Mouse (Mus musculus): ENCODE data around the gene Fezf2. TPM values are rescaled to one million over a fixed set of nuclear protein-coding genes. Genes with fewer than 3 reads are reported as not detected.

Gene Fezf2
- polyA plus RNA-seq, 1 experiment from 2014 or later = not detected

GRCm38 (mm10) chr14:12349334-12350090, 1.5 kb upstream of the Fezf2 start:
- H3K4me3 ChIP-seq = no peak overlapping the region
- H3K27ac ChIP-seq = no peak overlapping the region
- H3K36me3 ChIP-seq = no peaks in the 10 kb centered on the region
- H3K4me1 ChIP-seq = no peaks in the 10 kb centered on the region
- H3K9ac ChIP-seq = no peak overlapping the region
- no peaks in the 10 kb centered on the region for H3K9me3 ChIP-seq (replicated peaks)
- H3K4me2 ChIP-seq = no peak overlapping the region
- peaks cover 96% of the 10 kb centered on the region for H3K27me3 ChIP-seq (replicated peaks)
- no peak for ATAC-seq
- 9% methylated on average over 15 of the region's 15 CpGs for WGBS (ENCODE audit: insufficient replicate concordance)

- H3K27ac ChIP-seq = no peak overlapping the region
- no peaks in the 10 kb centered on the region for H3K9me3 ChIP-seq (replicated peaks)
- 4% methylated on average over 26 of the region's 26 CpGs for WGBS (ENCODE audit: insufficient replicate concordance)
- no peak for ATAC-seq
- no peak overlapping the region for H3K9ac ChIP-seq
- no peak overlapping the region for H3K4me3 ChIP-seq
- peak overlapping the region; percentile 27; the same call in 1 of the 2 replicates for H3K4me2 ChIP-seq
- peaks cover 100% of the 10 kb centered on the region for H3K27me3 ChIP-seq (replicated peaks)
- no peaks in the 10 kb centered on the region for H3K4me1 ChIP-seq
- no peaks in the 10 kb centered on the region for H3K36me3 ChIP-seq
Observed at GRCm38 (mm10) chr14:12346865-12347600, 956 bp downstream of the Fezf2 start.

GRCm38 (mm10) chr14:12346011-12346864, 1.8 kb downstream of the Fezf2 start:
- Histone ChIP-seq H3K27ac (no peak overlapping the region), H3K4me1 (no peaks in the 10 kb centered on the region), H3K9me3 (replicated peaks) (no peaks in the 10 kb centered on the region), H3K36me3 (no peaks in the 10 kb centered on the region), H3K9ac (no peak overlapping the region), H3K27me3 (replicated peaks) (peaks cover 100% of the 10 kb centered on the region), H3K4me3 (no peak overlapping the region), H3K4me2 (peak overlapping the region; percentile 27; the same call in 1 of the 2 replicates)
- WGBS (ENCODE audit: insufficient replicate concordance) = 1% methylated on average over 50 of the region's 50 CpGs
- no peak for ATAC-seq

GRCm38 (mm10) chr14:12345241-12345921, 2.6 kb downstream of the Fezf2 start:
- no peak overlapping the region for H3K27ac ChIP-seq
- no peaks in the 10 kb centered on the region for H3K9me3 ChIP-seq (replicated peaks)
- H3K4me3 ChIP-seq = no peak overlapping the region
- H3K36me3 ChIP-seq = no peaks in the 10 kb centered on the region
- ATAC-seq = no peak
- no peak overlapping the region for H3K4me2 ChIP-seq
- WGBS (ENCODE audit: insufficient replicate concordance) = 3% methylated on average over 40 of the region's 40 CpGs
- peaks cover 100% of the 10 kb centered on the region for H3K27me3 ChIP-seq (replicated peaks)
- no peaks in the 10 kb centered on the region for H3K4me1 ChIP-seq
- no peak overlapping the region for H3K9ac ChIP-seq

GRCm38 (mm10) chr14:12344746-12345240, 3.2 kb downstream of the Fezf2 start:
- Histone ChIP-seq H3K27ac (no peak overlapping the region), H3K27me3 (replicated peaks) (peaks cover 100% of the 10 kb centered on the region), H3K4me2 (no peak overlapping the region), H3K9me3 (replicated peaks) (no peaks in the 10 kb centered on the region), H3K9ac (no peak overlapping the region), H3K4me3 (no peak overlapping the region), H3K36me3 (no peaks in the 10 kb centered on the region), H3K4me1 (no peaks in the 10 kb centered on the region)
- WGBS (ENCODE audit: insufficient replicate concordance) = under 1% methylated on average over 39 of the region's 39 CpGs
- ATAC-seq = no peak

- Histone ChIP-seq H3K27ac (no peak overlapping the region), H3K9ac (no peak overlapping the region), H3K4me1 (no peaks in the 10 kb centered on the region), H3K36me3 (no peaks in the 10 kb centered on the region), H3K27me3 (replicated peaks) (peaks cover 100% of the 10 kb centered on the region), H3K9me3 (replicated peaks) (no peaks in the 10 kb centered on the region), H3K4me2 (no peak overlapping the region), H3K4me3 (no peak overlapping the region)
- ATAC-seq = no peak
- WGBS (ENCODE audit: insufficient replicate concordance) = 5% methylated on average over 24 of the region's 24 CpGs
Observed at GRCm38 (mm10) chr14:12344061-12344745, 3.8 kb downstream of the Fezf2 start.

GRCm38 (mm10) chr14:12343451-12343941, 4.5 kb downstream of the Fezf2 start:
- Histone ChIP-seq H3K27ac (no peak overlapping the region), H3K4me2 (no peak overlapping the region), H3K36me3 (no peaks in the 10 kb centered on the region), H3K27me3 (replicated peaks) (peaks cover 99% of the 10 kb centered on the region), H3K9ac (no peak overlapping the region), H3K4me3 (no peak overlapping the region), H3K4me1 (no peaks in the 10 kb centered on the region), H3K9me3 (replicated peaks) (no peaks in the 10 kb centered on the region)
- WGBS (ENCODE audit: insufficient replicate concordance) = 5% methylated on average over 20 of the region's 20 CpGs
- ATAC-seq = no peak

DNA sequence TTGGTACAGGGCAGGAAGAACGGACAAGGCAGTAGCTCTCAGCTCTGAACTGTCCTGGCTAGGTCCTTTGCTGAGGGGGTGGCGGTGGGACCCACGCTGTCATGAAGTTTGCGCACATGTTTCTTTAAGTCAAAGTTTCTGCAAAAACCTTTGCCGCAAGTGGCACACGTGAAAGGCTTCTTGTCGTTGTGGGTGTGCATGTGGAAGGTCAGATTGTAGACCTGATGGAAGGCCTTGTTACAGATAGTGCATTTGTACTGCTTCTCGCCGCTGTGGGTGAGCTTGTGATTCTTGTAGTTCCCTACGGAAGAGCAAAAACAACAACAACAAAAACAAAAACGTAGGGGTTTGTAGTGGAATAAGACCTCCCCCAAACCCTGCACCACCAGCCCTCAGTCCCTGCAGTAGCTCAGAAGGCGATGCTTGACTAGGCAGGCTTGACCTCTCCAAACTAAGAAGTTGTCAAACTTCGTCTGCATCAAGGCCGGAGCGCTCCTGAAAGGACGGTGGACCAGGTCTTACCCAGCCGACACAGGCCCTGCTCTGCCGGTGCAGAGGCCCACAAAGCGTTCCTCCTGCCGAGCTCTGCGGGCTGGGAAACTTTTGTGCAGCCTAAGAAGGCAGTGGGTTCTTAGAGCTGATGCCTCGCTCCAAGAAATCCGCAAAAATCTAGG, 5.4 kb downstream of the Fezf2 start:
- Histone ChIP-seq H3K4me1 (no peaks in the 10 kb centered on the region), H3K36me3 (no peaks in the 10 kb centered on the region), H3K9me3 (replicated peaks) (no peaks in the 10 kb centered on the region), H3K4me3 (no peak overlapping the region), H3K9ac (no peak overlapping the region), H3K4me2 (no peak overlapping the region), H3K27me3 (replicated peaks) (peaks cover 99% of the 10 kb centered on the region), H3K27ac (no peak overlapping the region)
- 3% methylated on average over 23 of the region's 23 CpGs for WGBS (ENCODE audit: insufficient replicate concordance)
- no peak for ATAC-seq

DNA sequence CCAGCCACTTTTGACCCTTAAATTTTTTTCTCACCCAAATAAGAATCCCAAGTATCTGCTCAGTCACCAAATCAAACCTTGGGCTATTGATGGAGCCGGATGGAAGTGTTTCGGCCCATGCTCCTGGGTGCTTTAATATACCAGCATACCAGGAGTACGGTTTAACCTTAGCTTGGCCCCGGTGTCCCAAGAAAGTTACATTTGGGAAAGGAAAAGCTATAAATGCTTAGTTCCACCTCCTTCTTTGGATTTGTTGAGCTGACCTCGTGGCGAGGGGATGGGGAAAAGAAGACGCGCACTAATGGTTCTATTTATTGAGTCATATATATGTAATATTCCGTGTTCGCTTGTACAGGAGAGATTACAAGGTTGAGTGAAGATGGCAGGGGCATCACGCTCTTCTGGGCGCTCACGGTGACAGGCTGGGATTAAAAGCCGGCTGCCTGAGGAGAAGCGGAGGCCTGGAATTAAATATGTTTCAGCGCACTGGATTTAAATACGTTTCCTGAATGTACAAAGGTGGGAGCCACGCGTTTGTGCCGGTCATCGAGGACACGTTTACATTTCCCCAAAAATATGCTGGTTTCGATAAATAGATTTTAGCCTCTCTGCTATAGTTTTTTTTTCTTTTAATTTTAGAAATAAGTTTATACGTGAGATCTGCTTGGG, 6.1 kb downstream of the Fezf2 start:
- H3K9me3 ChIP-seq (replicated peaks) = no peaks in the 10 kb centered on the region
- H3K4me2 ChIP-seq = no peak overlapping the region
- no peak overlapping the region for H3K4me3 ChIP-seq
- H3K9ac ChIP-seq = no peak overlapping the region
- WGBS (ENCODE audit: insufficient replicate concordance) = 5% methylated on average over 24 of the region's 24 CpGs
- no peaks in the 10 kb centered on the region for H3K36me3 ChIP-seq
- H3K4me1 ChIP-seq = no peaks in the 10 kb centered on the region
- H3K27ac ChIP-seq = no peak overlapping the region
- peaks cover 99% of the 10 kb centered on the region for H3K27me3 ChIP-seq (replicated peaks)
- ATAC-seq = no peak

- ATAC-seq = no peak
- Histone ChIP-seq H3K4me3 (no peak overlapping the region), H3K27ac (no peak overlapping the region), H3K9ac (no peak overlapping the region), H3K27me3 (replicated peaks) (peaks cover 99% of the 10 kb centered on the region), H3K36me3 (no peaks in the 10 kb centered on the region), H3K9me3 (replicated peaks) (no peaks in the 10 kb centered on the region), H3K4me1 (no peaks in the 10 kb centered on the region), H3K4me2 (no peak overlapping the region)
- WGBS (ENCODE audit: insufficient replicate concordance) = 1% methylated on average over 42 of the region's 42 CpGs
Observed at GRCm38 (mm10) chr14:12341075-12341788, 6.8 kb downstream of the Fezf2 start.
